Mouse (Mus musculus) brain, embryonic 14.5 days (tissue): ENCODE data around the gene Gm11733.

Experiments
- CTCF ChIP-seq: fragments of 200-500 bp; IDR thresholded peaks from 2 replicates; pipeline ENCODE4 v1.5.1; 2012; ENCODE audit warnings: inconsistent platforms, mild to moderate bottlenecking, moderate library complexity, borderline replicate concordance; ENCODE audit not compliant: insufficient read depth, insufficient read length; ENCODE audit errors: extremely low read depth
- POLR2A ChIP-seq: fragments of 200-500 bp; IDR thresholded peaks from 2 replicates; pipeline ENCODE4 v1.6.1; 2012; ENCODE audit warnings: mild to moderate bottlenecking, inconsistent platforms, borderline replicate concordance; ENCODE audit not compliant: poor library complexity, insufficient read depth, insufficient read length, severe bottlenecking; ENCODE audit errors: extremely low read depth

- no peak for TF ChIP-seq CTCF
- no peak for TF ChIP-seq POLR2A
Measured at GRCm38 (mm10) chr11:117469724-117470123, 14.4 kb upstream of the Gm11733 start.
